Mouse (Mus musculus): Measurements from ENCODE around the gene Camkv. TPM values are rescaled to one million over a fixed set of nuclear protein-coding genes. Genes with fewer than 3 reads are reported as not detected.

The Camkv gene
- polyA plus RNA-seq, 1 experiment, result 0.06 TPM

DNA sequence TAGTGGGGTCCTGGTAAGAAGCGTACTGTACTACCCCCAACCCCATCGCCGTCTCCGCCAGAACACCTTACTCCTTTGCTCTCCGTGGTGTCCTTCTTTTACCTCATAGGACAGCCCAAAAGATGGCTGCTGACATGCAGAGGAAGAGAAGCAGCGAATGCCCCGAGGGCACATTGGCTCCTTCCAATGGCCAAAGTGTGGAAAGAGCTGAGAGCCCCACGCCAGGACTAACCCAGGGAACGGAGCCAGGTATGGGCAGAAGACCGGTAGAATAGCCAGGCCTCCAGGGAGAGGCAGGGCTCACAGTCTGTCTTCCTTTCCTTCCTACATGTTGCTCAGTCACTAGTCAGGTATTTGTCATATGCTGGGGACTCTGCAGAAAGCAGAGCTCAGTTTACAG, 36.9 kb upstream of the Camkv start:
- TF ChIP-seq REST (IDR thresholded peaks at IDR 0.05; ENCODE audit: insufficient read depth, insufficient read length) (no peak), TCF12 (IDR thresholded peaks at IDR 0.05; ENCODE audit: insufficient read depth, poor library complexity, severe bottlenecking) (no peak), TCF3 (IDR thresholded peaks at IDR 0.05; ENCODE audit: insufficient read length, low read depth) (no peak), POLR2AphosphoS2 (IDR thresholded peaks at IDR 0.05; ENCODE audit: insufficient read length, low read depth) (no peak), SRF (IDR thresholded peaks at IDR 0.05; ENCODE audit: control insufficient read depth, insufficient read length, low read depth) (no peak)
- no peaks in the 10 kb centered on the region for H3K36me3 ChIP-seq (ENCODE audit: control insufficient read depth, insufficient read depth)
- H3K4me2 ChIP-seq (ENCODE audit: low read depth), result no peak overlapping the region
- H3K27me3 ChIP-seq (ENCODE audit: control insufficient read depth, insufficient read depth, insufficient read length), result no peaks in the 10 kb centered on the region
- H3K4me3 ChIP-seq, result no peak overlapping the region
- H3ac ChIP-seq (ENCODE audit: control insufficient read depth, insufficient read length), result no peak overlapping the region
- H3K79me2 ChIP-seq (ENCODE audit: control insufficient read depth, insufficient read depth), result no peaks in the 10 kb centered on the region

DNA sequence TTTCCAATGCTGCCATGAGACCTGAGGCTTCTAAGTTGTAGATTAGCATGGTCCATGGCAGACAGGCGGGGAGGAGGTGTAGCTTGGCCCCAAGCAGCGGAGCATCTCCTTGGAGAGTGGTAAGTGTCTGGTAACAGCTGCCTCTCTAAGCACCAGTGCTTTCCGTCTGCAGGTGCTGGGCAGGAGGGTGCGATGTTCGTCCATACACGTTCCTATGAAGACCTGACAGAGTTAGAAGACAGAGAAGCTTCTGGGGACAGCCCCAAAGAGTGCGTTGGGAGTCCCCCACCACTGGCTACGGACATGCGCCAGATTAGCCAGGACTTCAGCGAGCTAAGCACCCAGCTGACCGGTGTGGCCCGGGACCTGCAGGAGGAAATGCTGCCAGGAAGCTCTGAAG, 35.6 kb upstream of the Camkv start:
- no peaks in the 10 kb centered on the region for H3K27me3 ChIP-seq (ENCODE audit: control insufficient read depth, insufficient read depth, insufficient read length)
- H3K4me2 ChIP-seq (ENCODE audit: low read depth), result no peak overlapping the region
- H3K36me3 ChIP-seq (ENCODE audit: control insufficient read depth, insufficient read depth), result no peaks in the 10 kb centered on the region
- H3ac ChIP-seq (ENCODE audit: control insufficient read depth, insufficient read length), result no peak overlapping the region
- TF ChIP-seq REST (IDR thresholded peaks at IDR 0.05; ENCODE audit: insufficient read depth, insufficient read length), result no peak
- TF ChIP-seq MYOG (IDR thresholded peaks at IDR 0.05; ENCODE audit: control insufficient read depth in 1 of 3, insufficient read depth in 1 of 3, insufficient read length in 2 of 3, low read depth in 2 of 3), result no peak
- TF ChIP-seq POLR2AphosphoS2 (IDR thresholded peaks at IDR 0.05; ENCODE audit: insufficient read length, low read depth), result no peak
- TF ChIP-seq E2F4 (IDR thresholded peaks at IDR 0.05; ENCODE audit: insufficient read depth), result no peak
- TF ChIP-seq MAX (IDR thresholded peaks at IDR 0.05; ENCODE audit: low read depth), result no peak
- no peak for TF ChIP-seq SRF (IDR thresholded peaks at IDR 0.05; ENCODE audit: control insufficient read depth, insufficient read length, low read depth)
- no peak for TF ChIP-seq CEBPB (IDR thresholded peaks at IDR 0.05; ENCODE audit: insufficient read depth, poor library complexity, severe bottlenecking)
- TF ChIP-seq POLR2A (IDR thresholded peaks at IDR 0.05; ENCODE audit: insufficient read length, low read depth), result no peak
- TF ChIP-seq TCF12 (IDR thresholded peaks at IDR 0.05; ENCODE audit: insufficient read depth, poor library complexity, severe bottlenecking), result no peak
- no peak for TF ChIP-seq MYOD1 (IDR thresholded peaks at IDR 0.05; ENCODE audit: control insufficient read depth in 1 of 3, insufficient read length in 2 of 3, low read depth in 2 of 3)
- TF ChIP-seq USF1 (IDR thresholded peaks at IDR 0.05; ENCODE audit: low read depth), result no peak
- no peak for TF ChIP-seq TCF3 (IDR thresholded peaks at IDR 0.05; ENCODE audit: insufficient read length, low read depth)
- no peak overlapping the region for H3K4me3 ChIP-seq
- H3K79me2 ChIP-seq (ENCODE audit: control insufficient read depth, insufficient read depth), result no peaks in the 10 kb centered on the region

- Histone ChIP-seq H3K79me2 (ENCODE audit: control insufficient read depth, insufficient read depth) (no peaks in the 10 kb centered on the region), H3K36me3 (ENCODE audit: control insufficient read depth, insufficient read depth) (no peaks in the 10 kb centered on the region), H3K4me3 (no peak overlapping the region), H3K27me3 (ENCODE audit: control insufficient read depth, insufficient read depth, insufficient read length) (no peaks in the 10 kb centered on the region), H3ac (ENCODE audit: control insufficient read depth, insufficient read length) (no peak overlapping the region), H3K4me2 (ENCODE audit: low read depth) (no peak overlapping the region)
- TF ChIP-seq SRF (IDR thresholded peaks at IDR 0.05; ENCODE audit: control insufficient read depth, insufficient read length, low read depth), result no peak
- no peak for TF ChIP-seq MYOG (IDR thresholded peaks at IDR 0.05; ENCODE audit: control insufficient read depth in 1 of 3, insufficient read depth in 1 of 3, insufficient read length in 2 of 3, low read depth in 2 of 3)
- TF ChIP-seq MYOD1 (IDR thresholded peaks at IDR 0.05; ENCODE audit: control insufficient read depth in 1 of 3, insufficient read length in 2 of 3, low read depth in 2 of 3), result no peak
- TF ChIP-seq CEBPB (IDR thresholded peaks at IDR 0.05; ENCODE audit: insufficient read depth, poor library complexity, severe bottlenecking), result no peak
- no peak for TF ChIP-seq E2F4 (IDR thresholded peaks at IDR 0.05; ENCODE audit: insufficient read depth)
- no peak for TF ChIP-seq REST (IDR thresholded peaks at IDR 0.05; ENCODE audit: insufficient read depth, insufficient read length)
- no peak for TF ChIP-seq TCF3 (IDR thresholded peaks at IDR 0.05; ENCODE audit: insufficient read length, low read depth)
- no peak for TF ChIP-seq POLR2AphosphoS2 (IDR thresholded peaks at IDR 0.05; ENCODE audit: insufficient read length, low read depth)
- TF ChIP-seq USF1 (IDR thresholded peaks at IDR 0.05; ENCODE audit: low read depth), result no peak
- TF ChIP-seq TCF12 (IDR thresholded peaks at IDR 0.05; ENCODE audit: insufficient read depth, poor library complexity, severe bottlenecking), result no peak
- TF ChIP-seq MAX (IDR thresholded peaks at IDR 0.05; ENCODE audit: low read depth), result no peak
- no peak for TF ChIP-seq POLR2A (IDR thresholded peaks at IDR 0.05; ENCODE audit: insufficient read length, low read depth)
Measured at GRCm38 (mm10) chr9:107900840-107901626, 34.4 kb upstream of the Camkv start.

GRCm38 (mm10) chr9:107901627-107901914, 33.9 kb upstream of the Camkv start:
- TF ChIP-seq E2F4 (IDR thresholded peaks at IDR 0.05; ENCODE audit: insufficient read depth) (no peak), POLR2AphosphoS2 (IDR thresholded peaks at IDR 0.05; ENCODE audit: insufficient read length, low read depth) (no peak), TCF12 (IDR thresholded peaks at IDR 0.05; ENCODE audit: insufficient read depth, poor library complexity, severe bottlenecking) (no peak), MAX (IDR thresholded peaks at IDR 0.05; ENCODE audit: low read depth) (no peak), REST (IDR thresholded peaks at IDR 0.05; ENCODE audit: insufficient read depth, insufficient read length) (no peak), POLR2A (IDR thresholded peaks at IDR 0.05; ENCODE audit: insufficient read length, low read depth) (no peak), MYOD1 (IDR thresholded peaks at IDR 0.05; ENCODE audit: control insufficient read depth in 1 of 3, insufficient read length in 2 of 3, low read depth in 2 of 3) (no peak), MYOG (IDR thresholded peaks at IDR 0.05; ENCODE audit: control insufficient read depth in 1 of 3, insufficient read depth in 1 of 3, insufficient read length in 2 of 3, low read depth in 2 of 3) (no peak), SRF (IDR thresholded peaks at IDR 0.05; ENCODE audit: control insufficient read depth, insufficient read length, low read depth) (no peak), USF1 (IDR thresholded peaks at IDR 0.05; ENCODE audit: low read depth) (no peak), TCF3 (IDR thresholded peaks at IDR 0.05; ENCODE audit: insufficient read length, low read depth) (no peak), CEBPB (IDR thresholded peaks at IDR 0.05; ENCODE audit: insufficient read depth, poor library complexity, severe bottlenecking) (no peak)
- Histone ChIP-seq H3K79me2 (ENCODE audit: control insufficient read depth, insufficient read depth) (no peaks in the 10 kb centered on the region), H3K27me3 (ENCODE audit: control insufficient read depth, insufficient read depth, insufficient read length) (no peaks in the 10 kb centered on the region), H3K4me3 (no peak overlapping the region), H3K4me2 (ENCODE audit: low read depth) (no peak overlapping the region), H3K36me3 (ENCODE audit: control insufficient read depth, insufficient read depth) (no peaks in the 10 kb centered on the region), H3ac (ENCODE audit: control insufficient read depth, insufficient read length) (no peak overlapping the region)

All from myocyte (in vitro differentiated cells).